Mouse (Mus musculus) spleen, adult 2 months (tissue): ENCODE measurements around the gene Stap2.

Experiments
- CTCF ChIP-seq: fragments of 200-500 bp; IDR thresholded peaks from 2 replicates; pipeline ENCODE4 v1.5.1; 2011; ENCODE audit warnings: mild to moderate bottlenecking, inconsistent platforms; ENCODE audit not compliant: insufficient read depth, insufficient read length, insufficient replicate concordance; ENCODE audit errors: extremely low read depth
- POLR2A ChIP-seq: fragments of 200-500 bp; IDR thresholded peaks from 2 replicates; pipeline ENCODE4 v1.6.1; 2011; ENCODE audit warnings: low read depth, low read length, inconsistent platforms

DNA sequence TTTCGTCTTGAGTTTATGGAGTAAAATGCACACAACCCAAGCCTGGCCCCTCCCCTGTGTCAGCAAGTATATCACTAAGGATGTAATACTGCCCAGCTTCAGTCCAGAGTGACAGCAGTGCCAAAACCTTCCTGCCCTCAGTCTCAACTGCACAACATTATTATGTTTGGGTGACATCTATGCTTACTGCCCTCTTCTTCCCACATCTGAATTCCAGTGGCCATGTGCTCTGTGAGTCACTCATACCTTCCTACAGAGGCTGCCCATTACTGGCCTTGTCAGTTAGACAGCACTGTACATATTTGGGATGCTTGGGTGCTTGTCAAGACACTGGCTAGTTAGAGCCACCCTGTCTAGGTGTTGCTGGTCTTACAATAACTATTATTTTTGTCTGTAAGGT, 20.9 kb upstream of the Stap2 start:
- TF ChIP-seq CTCF (no peak), POLR2A (no peak)
